Mouse (Mus musculus) layer of hippocampus, adult 2 months (tissue): ENCODE results near the gene Oxnad1. TPM values are rescaled to one million over a fixed set of nuclear protein-coding genes. Genes with fewer than 3 reads are reported as not detected.
"Not testable (repeated sequence)": the region's sequence is repeated elsewhere in the genome, so short reads cannot be mapped to it uniquely, and the experiment has no call there.

Experiments used
- DNase-seq, 2 experiments: peaks; one replicate each; pipeline ENCODE4 v3.0.0; 2022; ENCODE audit warnings: low spot score in 2 of 2
- H3K27ac ChIP-seq: fragments of 200-600 bp; 2 replicates; pipeline ENCODE4 v1.8.1; 2022
- H3K4me3 ChIP-seq: fragments of 200-600 bp; 2 replicates; pipeline ENCODE4 v1.8.1; 2022; ENCODE audit warnings: mild to moderate bottlenecking
- CTCF ChIP-seq: fragments of 200-600 bp; conservative IDR thresholded peaks from 2 replicates; pipeline ENCODE4 v1.8.1; 2022; ENCODE audit warnings: antibody characterized with exemption, mild to moderate bottlenecking, moderate library complexity
- total RNA-seq, 2 experiments: library from RNA; stranded (reverse); gene quantifications; 2 replicates each; pipeline ENCODE4 v1.2.3; 2021

The Oxnad1 gene
- total RNA-seq, 2 experiments from 2014 or later, result 11.5 to 16.4 TPM

- Histone ChIP-seq H3K27ac (no peak overlapping the region), H3K4me3 (no peak overlapping the region)
- no peak for DNase-seq
- no peak for TF ChIP-seq CTCF
Observed at GRCm38 (mm10) chr14:32134293-32134692, 49.1 kb downstream of the Oxnad1 start.

GRCm38 (mm10) chr14:32136467-32136866, 51.3 kb downstream of the Oxnad1 start:
- not testable (repeated sequence) for DNase-seq

GRCm38 (mm10) chr14:32140359-32140965, 55.3 kb downstream of the Oxnad1 start:
- no peak for DNase-seq
- no peak for TF ChIP-seq CTCF
- no peak overlapping the region for H3K27ac ChIP-seq
- no peak overlapping the region for H3K4me3 ChIP-seq

More at GRCm38 (mm10) chr14:32136467-32136866, 51.3 kb downstream of the Oxnad1 start:
- not testable (repeated sequence) for H3K4me3 ChIP-seq, H3K27ac ChIP-seq

DNA sequence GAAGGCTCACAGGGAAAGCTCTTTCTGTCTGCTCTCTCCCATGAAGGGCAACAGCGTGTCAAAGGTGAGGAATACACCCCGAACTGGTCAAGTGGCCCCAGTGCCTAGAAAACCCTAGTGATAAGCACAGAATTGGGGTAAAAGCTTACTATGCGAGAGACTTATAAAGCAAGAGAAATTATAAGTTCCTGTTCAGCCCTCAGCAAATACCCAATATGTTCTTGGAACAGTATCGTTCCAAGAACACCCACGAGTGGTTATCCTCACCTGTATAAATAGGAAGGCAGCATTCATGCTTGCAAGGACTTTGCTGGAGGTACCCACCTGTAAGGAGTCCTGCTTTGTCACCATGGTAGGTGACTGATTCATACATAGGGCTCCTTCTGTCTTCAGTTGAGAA, 56.5 kb downstream of the Oxnad1 start, which contains the start of gene Msmb:
Gene Msmb (plus strand): TSS at position 301 of the 400 bp plus-strand sequence.
- DNase-seq, result no peak
- TF ChIP-seq CTCF, result no peak
- Histone ChIP-seq H3K27ac (no peak within 1 kb of the TSS), H3K4me3 (no peak within 1 kb of the TSS)

- H3K4me3 ChIP-seq, result no peak overlapping the region
- H3K27ac ChIP-seq, result no peak overlapping the region
- TF ChIP-seq CTCF, result no peak
- DNase-seq, result no peak
Observed at GRCm38 (mm10) chr14:32144734-32145133, 59.6 kb downstream of the Oxnad1 start.

DNA sequence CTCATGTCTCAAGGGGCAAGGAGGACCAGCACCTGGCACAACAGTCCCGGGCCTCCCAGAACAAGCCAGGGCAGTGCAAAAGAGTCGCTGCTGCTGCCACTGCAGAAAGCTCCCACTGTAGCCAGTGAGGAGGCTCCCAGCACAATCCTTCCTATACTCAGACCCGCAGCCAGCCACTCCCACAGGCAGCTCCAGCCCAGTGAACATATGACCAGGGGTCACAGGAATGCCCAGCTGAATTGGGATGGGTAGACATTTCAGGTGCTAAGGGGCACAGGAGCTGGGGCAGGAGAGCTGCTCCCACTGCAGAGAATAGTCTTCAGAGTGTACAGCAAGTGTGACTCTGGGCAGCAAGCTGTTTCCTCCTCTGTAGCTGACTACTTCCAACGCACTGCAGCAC, 60.2 kb downstream of the Oxnad1 start:
- Histone ChIP-seq H3K27ac (no peak overlapping the region), H3K4me3 (no peak overlapping the region)
- TF ChIP-seq CTCF, result no peak
- no peak for DNase-seq

DNA sequence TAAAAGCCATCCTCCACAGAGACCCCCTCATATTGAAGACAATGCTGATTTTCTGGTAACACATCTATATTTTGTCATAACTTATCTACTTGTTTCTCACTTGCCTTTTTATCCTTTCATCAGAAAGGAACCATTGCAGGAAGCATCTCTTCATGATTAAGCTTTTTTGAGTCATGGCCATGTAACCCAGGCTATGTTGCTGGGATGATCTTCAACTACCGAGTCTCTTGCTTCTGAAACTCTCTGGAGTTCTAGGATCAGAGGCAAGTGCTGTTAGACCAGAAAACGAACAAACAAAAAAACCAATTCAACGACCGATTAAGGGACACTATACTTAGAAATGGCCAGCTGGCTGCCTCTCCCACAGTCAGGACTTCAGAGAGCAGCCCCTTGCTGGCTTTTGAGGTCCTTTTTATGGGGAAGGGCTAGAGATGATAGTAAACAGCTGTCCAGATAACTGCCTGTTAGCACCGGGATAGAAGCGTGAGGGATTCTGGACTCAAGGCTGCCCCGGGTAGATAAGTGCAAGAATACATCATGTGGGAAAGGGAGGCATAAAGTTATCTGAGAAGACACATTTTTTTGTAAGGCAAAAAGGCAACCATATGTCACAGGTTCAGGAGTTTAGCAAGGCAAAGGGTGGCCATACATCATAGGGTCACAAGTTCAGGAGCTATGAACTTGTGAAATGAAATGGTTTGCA, 60.8 kb downstream of the Oxnad1 start:
- no peak overlapping the region for H3K27ac ChIP-seq
- no peak for DNase-seq
- no peak for TF ChIP-seq CTCF
- H3K4me3 ChIP-seq, result no peak overlapping the region

DNA sequence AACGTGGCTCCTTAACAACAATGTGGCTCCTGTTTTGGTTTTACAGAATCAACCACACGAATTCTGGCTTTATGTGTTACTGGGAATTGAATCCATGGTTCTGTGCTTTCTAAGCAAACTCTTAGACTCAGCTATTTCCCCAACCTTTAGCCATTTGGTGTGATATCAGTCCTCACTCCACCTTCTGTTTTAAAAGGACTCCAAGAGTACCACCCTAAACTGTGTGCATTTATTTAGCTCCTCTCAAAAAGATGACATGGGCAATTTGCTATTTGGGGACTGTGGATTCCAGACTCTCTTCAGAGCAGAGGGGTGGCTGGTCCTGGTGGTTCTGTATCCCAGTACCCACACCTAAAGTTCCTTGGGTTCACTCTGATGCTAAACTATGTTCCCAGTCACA, 61.4 kb downstream of the Oxnad1 start:
- Histone ChIP-seq H3K27ac (no peak overlapping the region), H3K4me3 (no peak overlapping the region)
- no peak for DNase-seq
- no peak for TF ChIP-seq CTCF

- no peak for DNase-seq
- Histone ChIP-seq H3K4me3 (no peak overlapping the region), H3K27ac (no peak overlapping the region)
- 0 out of 2 replicates have a peak, but pooled peaks have one; percentile 7 for TF ChIP-seq CTCF
Observed at GRCm38 (mm10) chr14:32150872-32151271, 65.7 kb downstream of the Oxnad1 start.

DNA sequence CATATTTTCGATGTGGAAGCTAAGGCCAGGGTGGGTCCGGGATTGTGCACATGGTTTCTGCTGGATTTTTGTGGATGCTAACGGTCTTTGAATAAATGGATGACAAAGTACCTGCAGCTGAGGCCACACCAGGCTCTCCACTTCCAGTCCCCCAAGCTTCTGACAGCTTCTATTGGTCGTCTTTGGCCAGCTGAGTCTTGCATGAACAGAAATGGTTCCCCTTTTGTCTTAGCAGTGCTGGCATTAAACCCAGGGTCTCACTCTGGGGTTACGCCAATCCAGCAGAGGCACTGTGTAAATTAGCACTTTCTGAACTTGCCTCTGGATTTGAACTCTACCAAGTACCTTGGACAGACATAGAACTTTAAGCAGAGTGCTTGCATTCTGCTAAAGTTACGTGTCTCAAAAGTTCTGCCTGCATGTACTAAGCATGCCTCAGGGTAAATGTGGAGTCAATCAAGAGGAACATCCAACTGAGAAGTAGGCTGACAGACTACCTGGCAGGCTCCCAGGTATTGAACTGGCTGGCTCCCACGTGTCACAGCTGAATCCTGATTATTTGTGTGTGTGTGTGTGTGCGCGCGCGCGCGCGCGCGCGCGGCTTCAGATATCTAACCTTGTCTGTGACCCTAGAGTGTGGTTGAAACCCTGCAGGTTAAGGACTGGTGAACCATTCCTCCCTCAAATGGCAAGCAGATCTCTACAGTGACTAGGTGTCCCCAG, 67.2 kb downstream of the Oxnad1 start:
- H3K4me3 ChIP-seq, result no peak overlapping the region
- no peak for DNase-seq
- no peak for TF ChIP-seq CTCF
- H3K27ac ChIP-seq, result no peak overlapping the region

Other genes with a start within 250 kb of the Oxnad1 start
- gene Galnt15, start 56.4 kb upstream of the Oxnad1 start, total RNA-seq, result 1 to 10 TPM; 2.3 to 2.4 TPM
- 10 to 100 TPM; 31.8 to 35.9 TPM for gene Dph3, start 355 bp downstream of the Oxnad1 start, total RNA-seq
- not detected for gene Msmb, start 56.6 kb downstream of the Oxnad1 start, total RNA-seq
- gene Ncoa4, start 74.5 kb downstream of the Oxnad1 start, total RNA-seq, result 100 to 1,000 TPM in 1 of 2 experiments, 10 to 100 TPM in 1; 99.1 to 107 TPM
- 10 to 100 TPM; 74.0 to 78.7 TPM for gene Timm23, start 116.5 kb downstream of the Oxnad1 start, total RNA-seq
- gene Parg, start 116.6 kb downstream of the Oxnad1 start, total RNA-seq, result 10 to 100 TPM; 42.8 to 50.8 TPM
- 10 to 100 TPM; 89.9 to 96.3 TPM for gene Ogdhl, start 236.6 kb downstream of the Oxnad1 start, total RNA-seq